Mouse (Mus musculus): ENCODE results near the gene Col24a1. TPM values are rescaled to one million over a fixed set of nuclear protein-coding genes. Genes with fewer than 3 reads are reported as not detected.
"Not testable (repeated sequence)": the region's sequence is repeated elsewhere in the genome, so short reads cannot be mapped to it uniquely, and the experiment has no call there.

Col24a1 gene
- total RNA-seq, 2 experiments from 2014 or later, result 0.13 to 0.35 TPM

DNA sequence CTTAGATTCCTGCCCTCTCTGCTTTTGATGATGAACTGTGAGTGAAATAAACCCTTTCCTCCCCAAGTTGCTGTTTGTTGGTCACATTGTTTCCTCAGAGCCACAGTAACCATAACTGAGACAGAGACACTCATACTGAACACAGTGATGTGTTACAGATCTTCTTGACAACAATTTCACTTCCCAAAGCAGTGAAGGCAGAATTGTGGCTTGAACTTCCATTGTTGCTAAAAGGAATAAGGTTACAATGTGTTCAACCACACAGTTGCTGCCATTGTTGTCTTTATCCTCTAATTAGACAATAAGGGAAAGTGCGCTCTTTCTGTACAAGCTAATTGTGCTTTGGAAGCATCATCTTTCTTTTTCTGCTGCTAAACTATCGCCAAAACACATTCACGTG lies 61.7 kb downstream of the Col24a1 start:
- no peak for DNase-seq (ENCODE audit: low spot score in 2 of 2)

DNA sequence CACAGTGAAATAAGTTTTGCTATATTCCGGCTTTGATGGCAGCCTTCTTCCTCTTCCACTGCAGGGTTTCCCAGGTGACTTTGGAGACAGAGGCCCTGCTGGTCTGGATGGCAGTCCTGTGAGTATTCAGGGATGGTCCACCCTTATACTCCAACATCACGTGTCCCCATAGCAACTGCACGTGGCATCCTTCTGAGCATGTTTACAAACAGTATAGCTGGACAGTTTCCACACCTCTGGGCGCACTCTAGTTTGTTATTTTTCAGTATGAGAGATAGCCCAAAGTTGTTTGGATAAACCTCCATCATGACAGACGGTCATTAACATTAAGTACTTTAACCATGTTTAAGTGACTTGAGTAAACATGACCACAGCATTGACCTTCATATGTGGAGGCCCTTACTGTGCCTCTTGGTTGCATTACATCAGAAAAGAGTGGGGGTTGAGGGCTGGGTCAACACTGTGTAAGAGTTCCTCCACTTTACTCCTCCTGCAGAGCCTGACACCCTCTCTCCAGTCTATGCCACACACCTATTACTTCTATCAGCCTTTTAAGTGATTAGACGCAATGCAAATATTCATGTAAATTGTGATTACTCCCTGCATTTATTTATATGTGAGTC lies 64.7 kb downstream of the Col24a1 start:
- DNase-seq (ENCODE audit: low spot score in 2 of 2), result no peak

DNA sequence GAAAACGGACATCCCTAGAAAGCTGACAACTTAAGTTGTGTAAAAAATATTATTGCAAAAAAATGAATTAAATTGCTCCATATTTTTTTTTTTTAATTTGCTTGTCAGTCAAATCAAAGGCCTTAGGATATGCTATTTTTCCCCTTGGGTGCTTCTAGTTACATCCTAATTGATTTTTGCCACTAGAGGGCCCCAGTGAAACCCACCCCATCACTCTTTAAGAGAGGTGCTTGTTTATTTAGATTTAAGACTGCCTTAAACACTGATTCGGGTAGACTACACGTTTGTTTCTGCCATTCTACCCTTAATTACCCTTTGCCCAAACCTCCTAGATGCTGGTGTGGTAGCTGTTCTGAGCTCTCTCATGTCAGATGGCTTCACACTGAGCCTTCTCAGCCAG lies 73.0 kb downstream of the Col24a1 start:
- DNase-seq (ENCODE audit: low spot score in 2 of 2), result peak in 1 of 2 experiments; percentile 39

DNA sequence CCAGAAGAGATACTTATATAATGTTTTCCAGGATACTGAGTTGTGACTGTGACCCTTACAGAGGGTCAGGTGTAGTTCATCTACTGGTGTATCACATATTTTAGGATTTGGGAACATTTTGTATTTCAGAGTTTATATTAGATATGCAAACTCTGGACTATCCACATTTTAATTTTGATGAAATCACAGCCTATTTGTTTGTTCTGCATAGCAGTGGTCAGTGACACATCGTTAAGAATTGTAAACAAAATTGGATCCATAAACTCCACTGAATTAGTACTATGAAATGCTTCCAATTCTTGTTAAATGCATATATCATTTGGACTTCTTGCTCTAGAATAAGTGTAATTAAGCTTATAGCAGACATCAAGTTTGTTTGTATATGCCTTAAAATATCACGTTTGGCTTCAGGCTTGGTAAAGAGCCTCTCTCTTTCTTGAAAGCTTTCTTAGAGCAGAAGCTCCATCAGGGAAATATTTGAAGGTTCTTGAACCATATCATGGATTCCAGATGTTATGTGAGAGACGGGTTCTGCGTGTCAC lies 75.0 kb downstream of the Col24a1 start:
- no peak for DNase-seq (ENCODE audit: low spot score in 2 of 2)

DNA sequence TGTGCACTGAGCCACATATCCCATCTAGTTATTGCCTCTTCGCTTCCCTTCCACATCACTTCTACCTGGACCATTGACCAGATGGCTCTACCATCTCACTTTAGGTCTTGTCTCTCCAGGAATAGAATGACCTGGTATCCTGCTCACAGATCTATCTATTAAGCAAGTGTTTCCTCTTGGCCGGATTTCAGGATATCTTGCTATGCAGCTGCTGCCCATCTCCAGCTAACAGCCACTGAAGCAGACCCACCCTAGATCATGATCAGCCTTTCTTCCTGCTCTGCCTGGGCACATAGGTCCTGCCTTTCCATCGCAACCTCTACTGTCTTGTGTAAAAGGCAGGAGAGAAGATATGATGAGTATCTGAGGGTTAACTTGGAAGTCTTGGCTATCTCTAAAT lies 84.0 kb downstream of the Col24a1 start:
- no peak for DNase-seq (ENCODE audit: low spot score in 2 of 2)

DNA sequence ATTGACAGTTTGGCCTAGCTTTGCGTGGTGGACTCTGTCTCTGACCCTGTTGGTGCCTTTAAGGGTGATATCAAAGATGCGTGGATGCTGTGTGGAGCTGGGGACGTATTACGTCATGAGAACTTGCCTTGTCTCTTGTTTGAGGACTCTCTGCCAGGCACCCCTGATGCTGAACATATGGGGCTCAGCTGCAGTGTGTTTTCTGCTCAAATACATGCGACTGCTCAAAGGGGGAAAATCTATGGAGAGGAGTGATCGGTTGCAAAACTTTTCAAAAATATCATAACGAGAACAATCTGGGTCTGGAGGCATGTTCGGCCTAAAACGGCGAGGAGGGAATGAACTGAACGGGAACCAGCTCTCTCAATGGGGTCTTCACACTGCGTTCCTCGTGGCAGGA lies 90.8 kb downstream of the Col24a1 start:
- peak; percentile 4 to 32 for DNase-seq (ENCODE audit: low spot score in 2 of 2)

DNA sequence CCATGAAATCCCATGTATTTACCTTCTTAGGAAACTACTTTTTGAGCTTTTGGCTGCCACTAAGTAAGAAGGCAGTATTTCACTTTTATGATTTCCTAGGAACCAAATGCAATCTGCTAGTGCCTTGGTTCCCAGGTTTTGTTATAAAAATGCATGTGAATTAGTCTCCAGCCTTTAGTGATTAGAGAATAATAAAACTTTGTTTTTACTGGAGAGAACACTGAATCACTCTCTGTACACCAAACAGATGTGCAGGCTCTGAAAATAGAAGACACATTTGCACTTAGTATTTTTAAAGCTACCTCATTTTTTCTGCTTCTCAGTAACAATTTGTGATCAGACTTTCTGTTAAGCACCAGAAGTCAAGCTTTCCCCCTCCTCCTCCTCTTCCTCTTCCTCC lies 94.2 kb downstream of the Col24a1 start:
- peak in 1 of 2 experiments; percentile 45 for DNase-seq (ENCODE audit: low spot score in 2 of 2)

GRCm38 (mm10) chr3:145390681-145391080 lies 98.4 kb downstream of the Col24a1 start:
- no peak for DNase-seq (ENCODE audit: low spot score in 2 of 2)

DNA sequence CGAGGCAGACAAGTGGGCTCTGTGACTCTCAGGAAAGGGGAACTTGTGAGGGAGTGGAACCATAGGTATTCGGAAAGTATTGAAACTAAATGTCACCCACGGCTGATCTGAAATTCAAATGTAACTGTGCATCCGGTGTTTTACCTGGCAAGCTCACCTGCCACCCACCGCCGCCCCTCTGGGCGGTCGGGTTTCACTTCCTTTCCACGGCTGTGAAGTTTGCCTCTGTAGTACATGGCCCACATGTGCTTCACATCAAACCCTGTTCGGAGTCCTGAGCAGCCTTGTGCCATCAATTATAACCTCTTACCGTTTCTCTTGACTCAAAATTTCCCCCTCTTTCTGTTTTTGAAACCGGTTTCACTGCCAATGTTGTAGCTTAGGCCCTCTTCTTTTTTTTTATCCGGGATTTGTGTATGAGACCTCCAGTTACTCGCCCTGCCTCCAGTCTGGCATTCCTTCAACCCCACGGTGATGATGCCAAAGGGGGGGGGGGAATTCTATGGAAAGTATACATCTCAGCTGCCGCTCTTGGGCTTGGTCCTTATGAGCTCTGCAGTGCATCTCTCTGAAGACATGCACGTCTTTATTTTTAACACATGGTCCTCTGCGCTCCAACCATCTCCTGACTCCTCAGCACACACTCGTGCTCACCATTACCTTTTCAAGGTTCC lies 99.9 kb downstream of the Col24a1 start:
- DNase-seq (ENCODE audit: low spot score in 2 of 2), result no peak

DNA sequence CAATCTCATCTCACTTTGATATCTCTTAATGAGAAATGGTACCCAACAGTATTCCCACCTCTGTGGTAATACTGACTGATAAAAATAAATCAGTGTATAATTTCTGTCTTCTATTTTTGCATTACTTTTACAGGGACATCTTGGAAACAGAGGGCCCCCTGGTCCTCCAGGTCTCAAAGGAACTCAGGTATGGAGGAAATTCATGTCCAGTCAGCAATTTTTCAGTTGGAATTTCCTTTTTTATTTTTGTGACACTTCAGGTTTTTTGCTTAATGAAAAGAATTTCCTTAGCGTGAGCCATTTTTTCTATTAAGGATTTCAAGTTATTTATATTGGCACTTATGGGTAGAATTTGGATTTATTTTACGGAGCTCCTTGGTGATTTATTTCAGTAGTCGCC lies 106.9 kb downstream of the Col24a1 start:
- no peak for DNase-seq (ENCODE audit: low spot score in 2 of 2)

GRCm38 (mm10) chr3:145402257-145402656 lies 110.0 kb downstream of the Col24a1 start:
- no peak for DNase-seq (ENCODE audit: low spot score in 2 of 2)

DNA sequence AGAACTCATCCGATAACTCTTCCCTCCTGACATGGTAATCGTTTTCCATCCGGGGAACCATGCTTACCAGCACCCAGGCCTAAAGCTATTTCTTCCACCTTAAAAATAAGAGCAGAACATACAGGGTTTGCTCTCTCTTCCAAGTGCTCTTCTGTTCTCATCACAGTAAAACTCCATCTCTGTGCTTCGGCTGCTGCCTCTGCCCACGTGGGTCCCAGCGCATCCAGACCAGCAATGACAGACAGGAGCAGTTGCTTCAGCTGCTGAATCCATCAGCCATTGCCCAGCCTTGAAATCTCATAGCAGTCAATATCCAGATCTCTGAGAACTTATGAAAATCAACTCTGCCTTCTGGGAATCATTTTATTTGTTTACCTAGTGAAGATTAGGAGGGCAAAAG lies 110.7 kb downstream of the Col24a1 start:
- no peak for DNase-seq (ENCODE audit: low spot score in 2 of 2)

DNA sequence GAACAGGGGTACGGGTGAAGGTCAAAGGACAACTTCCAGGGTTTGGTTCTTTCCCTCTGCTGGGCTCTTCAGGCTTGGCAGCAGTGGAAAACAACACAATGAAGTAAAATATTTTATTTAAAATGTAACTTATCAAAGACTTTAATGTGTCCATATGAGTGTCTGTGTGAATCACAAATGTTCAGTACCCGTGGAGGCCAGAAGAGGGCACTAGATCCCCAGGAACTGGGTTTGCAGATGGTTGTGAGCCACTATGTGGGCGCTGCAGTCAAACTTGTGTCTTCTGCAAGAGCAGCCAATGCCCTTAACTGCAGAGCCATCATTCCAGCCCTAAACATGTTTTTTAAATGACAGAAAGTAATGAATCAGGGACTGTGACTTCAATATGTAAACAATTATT lies 115.8 kb downstream of the Col24a1 start:
- DNase-seq (ENCODE audit: low spot score in 2 of 2), result no peak

DNA sequence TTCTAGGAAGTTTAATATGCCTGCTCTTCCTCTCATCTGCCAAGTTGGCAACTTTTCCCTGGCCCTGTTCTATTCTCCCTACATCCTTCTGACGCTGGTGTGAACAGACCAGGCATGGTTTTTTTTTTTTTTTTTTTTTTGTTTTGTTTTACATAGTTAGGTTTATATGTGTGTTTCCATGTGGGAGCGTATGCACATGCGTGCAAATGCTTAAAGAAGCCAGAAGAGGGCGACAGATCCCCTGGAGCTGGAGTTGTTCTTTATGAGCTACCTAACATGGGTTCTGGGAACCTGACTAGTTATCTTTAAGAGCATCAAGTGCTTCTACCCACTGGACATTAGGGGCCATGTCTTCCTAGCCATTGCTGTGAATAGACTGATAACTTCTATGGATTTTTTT lies 119.9 kb downstream of the Col24a1 start:
- no peak for DNase-seq (ENCODE audit: low spot score in 2 of 2)

DNA sequence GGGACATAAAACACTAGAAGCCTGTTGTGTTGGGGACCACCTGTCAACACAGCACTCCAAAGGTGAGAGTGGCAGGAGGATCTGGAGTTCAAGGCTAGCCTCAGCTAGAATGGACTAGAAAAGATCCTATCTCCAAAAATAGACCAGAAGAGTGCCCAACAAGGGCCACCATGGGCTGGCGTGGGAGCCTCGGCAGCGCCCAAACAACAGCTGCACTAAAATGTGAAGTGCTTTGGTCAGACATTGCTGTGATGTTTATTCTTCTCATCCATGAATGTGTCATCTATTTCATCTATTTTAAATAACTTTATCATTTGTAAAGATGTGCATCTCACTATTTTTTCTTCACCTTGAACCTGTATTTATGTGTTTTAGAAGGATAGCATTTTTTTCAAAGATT lies 122.1 kb downstream of the Col24a1 start:
- no peak for DNase-seq (ENCODE audit: low spot score in 2 of 2)

DNA sequence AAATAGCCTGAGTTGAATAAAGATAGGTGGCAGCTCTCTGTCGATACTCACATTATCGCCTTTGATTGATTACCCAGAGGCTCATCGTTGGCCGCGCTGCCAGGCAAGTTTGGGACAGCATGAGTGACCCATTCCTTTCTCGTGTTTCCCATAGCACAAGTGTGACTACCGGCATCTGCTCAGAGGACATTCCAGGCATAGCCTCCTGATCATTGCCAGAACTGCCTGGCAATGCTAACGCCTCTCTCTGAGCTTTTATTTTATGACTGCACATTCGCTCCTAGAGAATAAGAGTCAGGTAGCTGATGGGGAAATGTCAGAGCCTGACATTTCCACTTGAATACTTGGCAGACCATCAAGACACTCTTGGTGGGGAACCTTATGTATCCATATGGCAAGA lies 125.5 kb downstream of the Col24a1 start:
- DNase-seq (ENCODE audit: low spot score in 2 of 2), result no peak

DNA sequence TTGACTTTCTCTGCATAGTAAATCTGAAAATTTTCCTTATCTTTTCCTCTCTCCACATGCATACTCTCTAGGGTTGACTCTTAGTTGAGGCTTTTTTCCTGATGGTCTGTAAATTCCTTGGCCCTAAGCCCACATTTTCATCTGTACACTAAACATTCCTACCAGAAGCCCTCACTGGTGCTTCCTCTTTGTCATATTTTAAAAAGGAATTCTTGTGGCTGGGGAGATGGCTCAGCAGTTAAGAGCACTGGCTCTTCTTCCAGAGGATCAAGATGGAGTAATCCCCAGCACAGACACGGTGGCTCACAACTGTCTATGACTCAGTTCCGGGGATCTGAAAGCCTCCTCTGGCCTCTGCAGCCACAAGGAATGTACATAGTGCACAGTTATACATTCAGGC lies 128.1 kb downstream of the Col24a1 start:
- no peak for DNase-seq (ENCODE audit: low spot score in 2 of 2)

- no peak for DNase-seq (ENCODE audit: low spot score in 2 of 2)
These were observed 129.8 kb downstream of the Col24a1 start for GRCm38 (mm10) chr3:145422044-145422443.

DNA sequence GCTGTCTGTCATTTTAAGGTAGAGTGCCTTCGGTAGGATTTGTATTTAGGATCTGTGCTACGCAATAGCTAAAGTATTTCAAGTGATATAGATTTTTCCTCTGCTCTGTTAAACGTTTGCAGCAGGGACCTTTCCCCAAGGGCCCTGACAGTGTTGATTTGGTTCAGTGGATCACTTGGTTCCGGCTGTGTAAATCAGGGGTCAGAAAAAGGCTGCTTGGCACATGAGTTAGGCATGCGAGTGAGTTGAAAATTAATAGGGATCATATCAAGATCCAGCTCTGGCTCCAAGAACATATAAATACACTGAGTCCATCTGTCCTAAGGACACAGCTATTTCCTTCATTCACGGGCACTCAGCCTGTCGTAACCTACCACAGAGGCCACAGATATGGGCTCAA lies 146.1 kb downstream of the Col24a1 start:
- DNase-seq (ENCODE audit: low spot score in 2 of 2), result no peak

DNA sequence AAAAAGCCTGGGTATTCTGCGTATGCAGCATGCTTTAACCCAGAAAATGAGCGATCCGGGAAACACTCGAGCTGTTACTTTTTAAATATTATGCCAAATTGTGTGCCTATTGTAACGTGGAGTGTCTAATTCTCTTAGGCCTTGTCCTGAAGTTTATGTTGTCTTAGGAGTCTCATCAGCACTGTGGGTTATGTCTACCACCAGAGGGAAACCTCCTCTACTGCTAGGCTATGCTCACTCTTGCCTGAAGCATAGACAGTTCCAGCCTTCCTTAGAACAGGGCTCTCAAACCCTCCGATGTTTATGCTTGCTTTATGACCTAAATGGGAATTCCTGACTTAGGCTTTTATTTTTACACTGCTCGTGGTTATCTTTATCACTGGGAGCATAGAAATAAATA lies 146.8 kb downstream of the Col24a1 start:
- no peak for DNase-seq (ENCODE audit: low spot score in 2 of 2)

DNA sequence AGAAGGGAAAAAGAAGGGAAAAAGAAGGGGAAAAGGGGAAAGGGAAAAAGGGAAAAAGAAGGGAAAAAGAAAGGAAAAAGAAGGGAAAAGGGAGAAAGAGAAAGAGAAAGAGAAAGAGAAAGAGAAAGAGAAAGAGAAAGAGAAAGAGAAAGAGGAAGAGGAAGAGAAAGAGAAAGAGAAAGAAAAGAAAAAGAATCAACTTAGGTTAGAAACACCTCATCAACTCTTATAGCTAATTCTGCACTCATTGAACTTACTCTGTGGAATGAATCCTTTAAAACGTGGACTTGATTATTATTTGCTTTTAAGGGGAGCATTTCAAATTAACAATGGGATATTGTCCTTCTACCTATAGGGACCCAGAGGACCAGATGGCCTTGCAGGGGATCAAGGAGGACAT lies 148.7 kb downstream of the Col24a1 start:
- DNase-seq (ENCODE audit: low spot score in 2 of 2), result no peak

DNA sequence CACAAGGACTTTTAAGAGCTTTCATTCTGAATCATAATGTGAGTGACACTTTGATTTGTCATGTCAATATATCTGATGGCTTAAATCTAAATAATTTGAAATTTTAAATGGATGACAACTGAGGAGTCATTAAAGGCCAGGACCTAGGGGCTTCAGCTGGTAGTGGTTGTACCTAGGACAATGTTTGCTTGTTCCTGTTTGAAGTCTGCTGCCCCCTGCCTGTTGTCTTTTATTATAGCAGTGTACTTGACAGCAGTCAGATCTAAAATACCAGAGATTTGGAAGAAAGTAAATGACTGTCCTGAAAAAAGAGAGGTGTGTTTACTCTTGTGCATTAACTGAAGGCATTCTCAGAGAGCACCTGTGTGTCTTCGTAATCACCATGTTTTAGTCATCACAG lies 150.0 kb downstream of the Col24a1 start:
- DNase-seq (ENCODE audit: low spot score in 2 of 2), result peak in 1 of 2 experiments; percentile 37

DNA sequence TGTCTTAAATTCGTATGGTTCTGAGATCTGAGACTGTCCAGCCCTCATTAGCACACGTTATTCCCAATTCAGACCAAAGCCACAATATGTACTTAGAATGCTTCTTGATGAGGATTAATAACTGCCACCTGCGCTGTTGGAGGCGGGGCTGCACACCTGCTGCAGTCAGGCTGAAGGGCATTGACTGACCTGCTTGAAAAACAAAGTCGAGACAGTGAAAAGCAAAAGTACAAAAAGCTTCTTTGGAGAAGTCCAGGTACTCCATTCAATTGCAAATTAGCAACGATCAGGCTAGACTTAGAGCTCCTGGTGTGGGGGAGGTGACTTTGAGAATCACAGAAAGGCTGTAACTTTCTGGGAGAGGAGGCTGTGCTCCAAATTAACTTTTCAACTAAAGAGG lies 150.9 kb downstream of the Col24a1 start:
- DNase-seq (ENCODE audit: low spot score in 2 of 2), result not testable (repeated sequence)

Measured in layer of hippocampus, adult 18-20 months (tissue).